In the genomic region with DNA sequence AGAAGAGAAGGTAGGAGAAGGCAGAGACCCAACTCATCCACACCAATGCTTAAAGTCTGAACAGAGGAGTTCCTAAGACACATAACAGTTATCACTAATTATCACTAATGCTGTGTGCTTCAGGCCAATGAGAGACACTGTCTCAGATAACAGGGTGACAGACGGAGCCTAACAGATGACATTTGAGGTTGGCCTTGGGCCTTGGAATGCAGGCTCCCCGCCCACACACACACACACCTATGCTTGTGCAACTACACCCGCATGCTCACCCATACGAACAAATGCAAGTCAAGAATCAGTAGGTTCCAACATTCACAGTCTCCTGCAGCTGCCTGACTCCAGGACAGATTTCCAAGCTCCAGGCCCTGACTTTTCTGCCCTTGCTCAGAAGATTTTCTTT, we compare ENCODE assay signal across 18 mouse cellular contexts.
A peak's percentile ranks its signal among the peaks of the same experiment; 100 is the strongest.
DNase-seq lines count a peak whose midpoint lies in the region; ATAC-seq lines count a peak whose summit lies in the region.
"Had no signal": no experiment of that assay in that cellular context is flagged by ENCODE, and none has a peak within 500 bp of the region (broad histone marks: within the 10 kb centered on the region; RNA-seq: fewer than 3 reads in every experiment).

No protein-coding gene starts in this region.

- ATAC-seq in midbrain, embryonic 11.5 days (ENCODE audit: low FRiP score): no peak
- no peak for ATAC-seq in midbrain, embryonic 16.5 days
- ATAC-seq: forebrain, embryonic 16.5 days had no signal

- H3K9me3 ChIP-seq in midbrain, embryonic 11.5 days (ENCODE audit: control insufficient read depth, low read length): no peaks in the 10 kb centered on the region
- H3K9me3 ChIP-seq in midbrain, embryonic 16.5 days (replicated peaks; ENCODE audit: control insufficient read depth, low read length, poor library complexity, severe bottlenecking): no peaks in the 10 kb centered on the region
- H3K9me3 ChIP-seq: embryonic facial prominence, embryonic 13.5 days; heart, embryonic 12.5 days; hindbrain, embryonic 15.5 days; lung, embryonic 15.5 days had no signal

- H3K4me2 ChIP-seq in midbrain, embryonic 11.5 days: no peak overlapping the region
- H3K4me2 ChIP-seq in midbrain, embryonic 16.5 days (ENCODE audit: low read length): no peak overlapping the region
- H3K4me2 ChIP-seq: embryonic facial prominence, embryonic 13.5 days; heart, embryonic 12.5 days; hindbrain, embryonic 15.5 days; lung, embryonic 15.5 days had no signal

- no peak overlapping the region for H3K9ac ChIP-seq in midbrain, embryonic 11.5 days (ENCODE audit: low read length)
- H3K9ac ChIP-seq in midbrain, embryonic 16.5 days (ENCODE audit: low read depth, low read length): no peak overlapping the region
- H3K9ac ChIP-seq: embryonic facial prominence, embryonic 13.5 days; heart, embryonic 12.5 days; hindbrain, embryonic 15.5 days; lung, embryonic 15.5 days had no signal

- DNase-seq in midbrain, embryonic 11.5 days (ENCODE audit: low spot score, missing footprints): peak; percentile 35
- DNase-seq in cerebellum, adult 11-12 months: peak; percentile 32
- DNase-seq in cerebellum, postnatal 25 days: peak; percentile 45 to 63
- peak; percentile 41 for DNase-seq in thymus, postnatal 4 days
- no peak for DNase-seq in lung, postnatal 36 days
- no peak for DNase-seq in right cerebral cortex, adult 2 months (ENCODE audit: low spot score in 2 of 2)
- DNase-seq: B cell, adult 2 months; heart, postnatal 36 days; kidney, adult 18-20 months; kidney, postnatal 14 days; midbrain, embryonic 14.5 days had no signal

- H3K4me1 ChIP-seq in midbrain, embryonic 11.5 days (ENCODE audit: control insufficient read depth, insufficient read depth, low read length): no peaks in the 10 kb centered on the region
- H3K4me1 ChIP-seq in midbrain, embryonic 16.5 days (ENCODE audit: control insufficient read depth, insufficient read depth, low read length): no peaks in the 10 kb centered on the region
- H3K4me1 ChIP-seq: heart, embryonic 12.5 days; hindbrain, embryonic 15.5 days; lung, embryonic 15.5 days had no signal

- no peaks in the 10 kb centered on the region for H3K27me3 ChIP-seq in midbrain, embryonic 11.5 days (ENCODE audit: control insufficient read depth, insufficient read depth, low read length)
- H3K27me3 ChIP-seq in midbrain, embryonic 16.5 days (ENCODE audit: control insufficient read depth, insufficient read depth, low read depth, low read length): no peaks in the 10 kb centered on the region
- H3K27me3 ChIP-seq: embryonic facial prominence, embryonic 13.5 days; heart, embryonic 12.5 days; hindbrain, embryonic 15.5 days; lung, embryonic 15.5 days had no signal

- 85% methylated on average over 4 of the region's 4 CpGs for WGBS in midbrain, embryonic 11.5 days
- WGBS in midbrain, embryonic 16.5 days: 87% methylated on average over 4 of the region's 4 CpGs

- no peaks in the 10 kb centered on the region for H3K36me3 ChIP-seq in midbrain, embryonic 11.5 days (ENCODE audit: control insufficient read depth, insufficient read depth, low read length)
- no peaks in the 10 kb centered on the region for H3K36me3 ChIP-seq in midbrain, embryonic 16.5 days (ENCODE audit: control insufficient read depth, insufficient read depth, low read length)
- H3K36me3 ChIP-seq: embryonic facial prominence, embryonic 13.5 days; G1E; heart, embryonic 12.5 days; hindbrain, embryonic 15.5 days; lung, embryonic 15.5 days had no signal

- no peak overlapping the region for H3K27ac ChIP-seq in midbrain, embryonic 11.5 days (ENCODE audit: low read depth, low read length)
- H3K27ac ChIP-seq in midbrain, embryonic 16.5 days (ENCODE audit: low read length): no peak overlapping the region
- H3K27ac ChIP-seq: embryonic facial prominence, embryonic 13.5 days; hindbrain, embryonic 15.5 days; lung, embryonic 15.5 days had no signal

- H3K4me3 ChIP-seq in midbrain, embryonic 11.5 days (ENCODE audit: low read depth, low read length): no peak overlapping the region
- no peak overlapping the region for H3K4me3 ChIP-seq in midbrain, embryonic 16.5 days (ENCODE audit: low read depth, low read length)
- H3K4me3 ChIP-seq: embryonic facial prominence, embryonic 13.5 days; heart, embryonic 12.5 days; hindbrain, embryonic 15.5 days; lung, embryonic 15.5 days had no signal

Comparison
In these comparisons a context has a peak if more than half of its experiments do, and no peak if none do; other contexts are left out.
1. DNase-seq: peak in midbrain, embryonic 11.5 days (single experiment), cerebellum, adult 11-12 months (single experiment), cerebellum, postnatal 25 days (2 of 2) and thymus, postnatal 4 days (single experiment); none in lung, postnatal 36 days (single experiment) and right cerebral cortex, adult 2 months (0 of 2).